Mouse (Mus musculus) c-Kit-negative CD71-positive TER-119-positive erythroid progenitor cells, embryonic 14.5 days (primary cell): ENCODE results near the gene Apoa4.

ENCODE experiments used
- DNase-seq: peaks from one replicate; pipeline ENCODE4 v3.0.0-alpha.2; 2013; ENCODE audit warnings: low read depth, low spot score

The Apoa4 gene

GRCm38 (mm10) chr9:46240526-46241153, at the start of gene Apoa4:
Gene Apoa4 (plus strand): TSS chr9:46240696.
- DNase-seq: no peak

GRCm38 (mm10) chr9:46191234-46191633, 49.3 kb upstream of the Apoa4 start:
- DNase-seq: no peak

GRCm38 (mm10) chr9:46191644-46192043, 48.9 kb upstream of the Apoa4 start:
- no peak for DNase-seq

GRCm38 (mm10) chr9:46192642-46193041, 47.9 kb upstream of the Apoa4 start:
- no peak for DNase-seq

DNA sequence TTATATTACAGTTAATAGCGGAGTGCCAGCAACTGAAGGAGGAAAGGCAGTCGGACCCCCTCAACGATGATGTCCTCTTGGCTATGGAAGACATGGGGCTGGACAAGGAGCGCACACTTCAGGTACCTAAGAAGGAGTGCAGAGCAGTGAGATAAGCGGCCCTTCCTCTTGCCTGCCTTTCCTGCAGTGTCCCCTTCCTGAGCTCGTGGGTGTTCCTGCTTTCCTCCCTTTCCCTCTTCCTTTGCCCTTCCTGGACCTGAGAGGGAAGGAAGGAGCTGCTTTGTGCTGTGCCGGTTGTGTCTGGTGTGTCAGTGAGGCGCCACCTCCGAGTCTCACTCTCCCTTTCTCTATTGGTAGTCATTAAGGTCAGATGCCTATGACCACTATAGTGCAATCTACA, 45.7 kb upstream of the Apoa4 start:
- no peak for DNase-seq

DNA sequence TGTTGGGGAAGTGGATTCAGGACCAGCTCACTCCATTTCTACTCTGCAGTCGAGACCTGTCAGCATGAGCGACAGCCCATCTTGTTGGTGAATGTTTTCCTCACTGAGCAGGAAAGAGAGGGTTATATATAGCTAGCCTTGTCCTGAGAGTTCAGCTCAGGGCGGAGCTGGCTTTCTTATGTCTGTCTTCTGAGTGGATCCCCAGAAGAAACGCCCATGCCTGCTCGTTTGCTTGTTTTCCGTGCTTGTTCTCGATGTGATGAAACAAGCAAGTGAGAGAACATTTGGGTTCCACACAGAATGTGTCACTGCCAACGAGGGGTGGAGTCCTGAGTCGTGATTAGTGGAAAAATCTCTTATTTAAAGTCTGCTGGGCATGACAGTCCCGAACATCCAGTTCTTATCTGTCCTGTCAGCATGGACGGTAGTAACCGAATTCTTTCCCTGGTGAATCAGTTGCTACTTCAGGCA, 43.8 kb upstream of the Apoa4 start:
- no peak for DNase-seq

GRCm38 (mm10) chr9:46198461-46198860, 42.0 kb upstream of the Apoa4 start:
- no peak for DNase-seq

GRCm38 (mm10) chr9:46198936-46199335, 41.6 kb upstream of the Apoa4 start:
- no peak for DNase-seq

GRCm38 (mm10) chr9:46199609-46200008, 40.9 kb upstream of the Apoa4 start:
- DNase-seq: no peak

- no peak for DNase-seq
Observed at GRCm38 (mm10) chr9:46206834-46207500, 33.5 kb upstream of the Apoa4 start.

GRCm38 (mm10) chr9:46207501-46207869, 33.0 kb upstream of the Apoa4 start:
- DNase-seq: no peak

- DNase-seq: no peak
Observed at GRCm38 (mm10) chr9:46208401-46208974, 32.0 kb upstream of the Apoa4 start.

DNA sequence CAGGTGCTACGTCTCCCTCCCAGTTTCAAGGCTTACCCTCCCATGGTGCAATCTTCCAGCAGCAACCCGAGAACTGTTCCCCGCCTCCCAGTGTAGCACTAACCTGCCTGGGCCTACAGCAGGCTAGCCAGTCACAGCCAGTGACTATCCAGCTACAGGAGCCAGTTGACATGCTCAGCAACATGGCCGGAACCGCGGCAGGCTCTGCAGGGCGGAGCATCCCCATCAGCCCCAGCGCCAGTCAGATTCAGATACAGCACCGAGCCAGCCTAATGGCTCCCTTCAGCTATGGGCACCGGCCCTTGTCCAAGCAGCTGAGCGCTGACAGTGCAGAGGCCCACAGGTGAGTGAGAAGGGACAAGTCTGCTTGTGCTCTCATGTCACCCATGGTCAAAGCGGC, 30.0 kb upstream of the Apoa4 start:
- no peak for DNase-seq

DNA sequence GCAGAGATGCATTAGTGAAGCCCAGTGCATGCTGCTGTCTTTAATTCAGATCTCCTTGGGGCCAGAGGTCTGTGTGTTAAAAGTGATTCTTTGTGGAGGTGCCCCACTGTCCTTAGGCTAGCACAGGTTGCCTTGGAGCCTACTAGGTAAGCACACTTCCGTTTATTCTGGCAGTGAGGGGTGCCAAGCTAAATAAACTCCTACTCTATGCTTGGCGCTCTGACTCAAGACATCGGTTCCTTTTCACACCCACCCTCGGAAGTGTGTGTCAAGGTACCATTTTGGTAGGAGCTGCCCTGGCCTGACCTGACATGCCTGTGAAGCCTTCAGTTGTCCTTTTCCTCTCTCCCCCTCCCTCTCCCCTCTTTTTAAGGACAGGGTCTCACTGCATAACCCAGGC, 26.2 kb upstream of the Apoa4 start:
- DNase-seq: no peak

DNA sequence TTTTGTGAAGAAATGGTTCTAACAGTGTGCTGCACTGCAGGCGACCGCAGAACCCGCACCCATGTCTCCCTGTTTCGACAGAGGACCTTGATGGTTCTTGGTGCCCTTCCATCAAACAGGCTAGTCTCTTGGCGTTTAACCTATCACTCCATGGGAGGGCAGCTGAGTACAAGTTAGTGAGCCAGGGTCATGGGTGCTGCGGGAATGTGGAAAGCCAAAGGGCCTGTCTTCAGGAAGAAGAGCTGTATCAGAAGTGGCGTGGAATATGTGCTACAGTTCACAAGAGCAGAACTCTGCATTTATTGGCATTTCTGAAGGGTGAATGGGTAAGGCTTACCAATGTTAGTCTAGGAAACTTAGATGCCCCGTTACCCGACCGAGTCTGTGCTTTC, 25.6 kb upstream of the Apoa4 start:
- DNase-seq: no peak

- no peak for DNase-seq
Observed at GRCm38 (mm10) chr9:46215338-46216322, 24.9 kb upstream of the Apoa4 start.

- DNase-seq: no peak
Observed at GRCm38 (mm10) chr9:46216744-46217470, 23.6 kb upstream of the Apoa4 start.

DNA sequence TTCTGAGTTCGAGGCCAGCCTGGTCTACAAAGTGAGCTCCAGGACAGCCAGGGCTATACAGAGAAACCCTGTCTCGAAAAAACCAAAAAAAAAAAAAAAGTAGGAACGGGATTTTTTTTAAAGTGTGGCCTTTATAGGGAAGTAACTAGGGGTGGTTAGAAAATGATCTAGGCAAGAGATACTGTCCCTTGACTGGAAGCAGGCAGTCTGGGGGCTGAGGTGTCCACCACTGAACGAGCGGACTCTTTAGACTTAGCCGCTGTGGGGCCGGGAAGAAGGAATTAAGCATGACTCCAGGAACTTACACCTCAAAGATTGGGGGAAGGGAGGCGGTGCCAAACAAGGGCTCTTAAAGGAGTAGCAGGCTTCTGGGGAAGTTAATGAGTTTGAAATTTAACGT, 22.3 kb upstream of the Apoa4 start:
- DNase-seq: no peak

DNA sequence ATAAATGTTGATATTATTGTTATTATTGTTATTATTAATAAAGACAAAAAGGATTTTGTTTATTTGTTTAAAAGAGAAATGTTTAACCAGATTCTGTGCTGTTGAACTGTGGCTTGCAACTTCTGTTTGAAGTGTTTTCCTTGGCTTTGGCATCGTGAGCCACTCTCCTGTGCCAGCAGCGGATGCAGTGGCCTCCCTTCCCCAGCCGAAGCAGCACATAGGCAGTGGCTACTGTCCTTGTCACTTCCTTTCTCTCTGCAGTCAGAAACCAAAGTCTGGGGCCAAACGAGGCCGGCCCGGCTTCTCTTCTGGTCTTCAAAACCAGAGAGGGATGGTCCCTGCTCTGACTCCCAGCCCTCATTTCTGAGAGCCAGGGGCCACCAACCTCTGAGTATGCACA, 17.4 kb upstream of the Apoa4 start:
- no peak for DNase-seq

- DNase-seq: no peak
Observed at GRCm38 (mm10) chr9:46224101-46224500, 16.4 kb upstream of the Apoa4 start.

DNA sequence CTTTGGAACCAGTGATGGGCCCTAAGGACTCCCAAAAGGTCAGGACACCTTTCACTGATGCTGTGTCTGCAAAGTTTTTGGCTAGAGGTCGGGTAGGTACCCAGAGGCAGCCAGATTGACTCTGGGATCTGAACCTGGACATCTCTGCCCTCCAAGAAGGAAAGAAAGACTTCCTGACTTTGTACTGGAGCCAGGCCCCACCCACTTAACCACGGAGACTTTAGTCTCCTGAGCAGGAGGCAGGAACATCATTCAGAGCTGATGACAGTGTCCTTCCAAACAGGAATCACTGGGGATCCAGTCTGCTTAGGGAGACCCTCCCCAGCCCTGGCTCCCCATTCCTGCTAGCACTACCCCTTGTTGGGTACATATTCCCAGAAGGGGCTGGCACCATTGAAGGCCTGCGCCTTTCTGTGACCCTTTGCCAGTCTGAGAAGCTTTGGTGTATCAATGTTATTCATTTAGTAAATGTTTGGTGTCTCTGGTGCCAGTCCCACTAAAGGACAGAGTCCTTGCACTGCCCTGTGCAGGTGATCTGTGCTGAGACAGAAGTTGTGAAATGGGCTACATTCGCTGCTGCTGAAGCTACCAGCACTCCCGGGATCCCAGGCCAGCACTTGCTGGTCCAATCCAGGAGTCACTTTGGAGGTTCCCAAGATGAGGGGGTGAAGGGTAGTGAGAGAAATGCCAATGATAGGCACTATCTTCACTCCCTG, 15.4 kb upstream of the Apoa4 start:
- DNase-seq: no peak
